Mouse (Mus musculus) limb, embryonic 13.5 days (tissue): Measurements from ENCODE around the gene Dock10. TPM values are rescaled to one million over a fixed set of nuclear protein-coding genes. Genes with fewer than 3 reads are reported as not detected.

ENCODE experiments used
- ATAC-seq: fragments of 200-750 bp; cut with Nextera tagmentation; 2 replicates; pipeline ENCODE4 v1.8.0; 2017; ENCODE audit warnings: low read depth, moderate number of reproducible peaks, moderate TSS enrichment; ENCODE audit not compliant: low FRiP score
- H3K27ac ChIP-seq: fragments of 300-500 bp; sonication (generic); 2 replicates; pipeline ENCODE4 v1.5.1; 2015; ENCODE audit warnings: inconsistent platforms, mild to moderate bottlenecking, moderate library complexity
- H3K27me3 ChIP-seq: fragments of 300-500 bp; sonication (generic); 2 replicates; pipeline ENCODE4 v1.6.1; 2015; ENCODE audit warnings: mild to moderate bottlenecking, inconsistent platforms
- H3K36me3 ChIP-seq: fragments of 300-500 bp; sonication (generic); 2 replicates; pipeline ENCODE4 v1.6.1; 2015; ENCODE audit warnings: inconsistent platforms, mild to moderate bottlenecking, moderate library complexity
- H3K4me1 ChIP-seq: fragments of 300-500 bp; sonication (generic); 2 replicates; pipeline ENCODE4 v1.6.1; 2015; ENCODE audit warnings: inconsistent platforms
- H3K4me2 ChIP-seq: fragments of 300-500 bp; sonication (generic); replicated peaks from 2 replicates; pipeline ENCODE4 v1.6.1; 2015; ENCODE audit warnings: inconsistent platforms, mild to moderate bottlenecking, moderate library complexity
- H3K4me3 ChIP-seq: fragments of 300-500 bp; sonication (generic); 2 replicates; pipeline ENCODE4 v1.5.1; 2015; ENCODE audit warnings: moderate library complexity, mild to moderate bottlenecking, inconsistent platforms
- H3K9ac ChIP-seq: fragments of 300-500 bp; sonication (generic); 2 replicates; pipeline ENCODE4 v1.6.1; 2015; ENCODE audit warnings: mild to moderate bottlenecking, inconsistent platforms
- H3K9me3 ChIP-seq: fragments of 300-500 bp; sonication (generic); 2 replicates; pipeline ENCODE4 v1.6.1; 2016; ENCODE audit warnings: inconsistent platforms
- WGBS: fragments of 180-500 bp; shearing (Covaris S2); methylation state at CpG from one replicate; pipeline ENCODE4 v1.1.7; 2015; 5-methylcytosine and 5-hydroxymethylcytosine counted together
- polyA plus RNA-seq: library from polyadenylated mRNA; unstranded; fragments of >200 nt; fragmentation: Nextera tagmentation; extraction: Ambion mirVana; gene quantifications from 2 replicates; pipeline ENCODE4 v1.2.1, GENCODE M21; 2015

The Dock10 gene
- polyA plus RNA-seq, 1 experiment from 2014 or later, result 4.4 TPM

DNA sequence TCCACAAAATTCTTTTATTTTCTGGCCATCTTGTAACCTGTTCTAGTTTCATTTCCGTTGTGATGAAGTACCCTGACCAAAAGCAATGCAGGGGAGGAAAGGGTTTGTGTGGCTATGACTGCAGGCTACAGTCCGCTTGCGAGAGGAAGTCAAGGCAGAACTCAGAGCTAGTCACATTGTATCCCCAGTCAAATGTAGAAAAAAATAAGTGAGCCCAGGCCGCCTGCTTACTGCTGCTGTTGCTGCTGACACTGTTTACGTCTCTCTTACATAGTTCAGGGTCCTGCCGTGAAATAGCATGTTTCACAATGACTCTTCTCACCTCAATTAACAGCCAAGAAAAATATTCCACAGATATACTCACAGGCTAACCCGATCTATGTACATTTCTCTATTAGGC, 87.9 kb downstream of the Dock10 start:
- H3K9me3 ChIP-seq, result no peaks in the 10 kb centered on the region
- no peak overlapping the region for H3K4me3 ChIP-seq
- H3K27me3 ChIP-seq, result no peaks in the 10 kb centered on the region
- no peaks in the 10 kb centered on the region for H3K4me1 ChIP-seq
- H3K9ac ChIP-seq, result no peak overlapping the region
- ATAC-seq, result no peak
- 72% methylated on average over 7 of the region's 7 CpGs for WGBS
- H3K4me2 ChIP-seq, result no peak overlapping the region
- H3K27ac ChIP-seq, result no peak overlapping the region
- no peaks in the 10 kb centered on the region for H3K36me3 ChIP-seq

DNA sequence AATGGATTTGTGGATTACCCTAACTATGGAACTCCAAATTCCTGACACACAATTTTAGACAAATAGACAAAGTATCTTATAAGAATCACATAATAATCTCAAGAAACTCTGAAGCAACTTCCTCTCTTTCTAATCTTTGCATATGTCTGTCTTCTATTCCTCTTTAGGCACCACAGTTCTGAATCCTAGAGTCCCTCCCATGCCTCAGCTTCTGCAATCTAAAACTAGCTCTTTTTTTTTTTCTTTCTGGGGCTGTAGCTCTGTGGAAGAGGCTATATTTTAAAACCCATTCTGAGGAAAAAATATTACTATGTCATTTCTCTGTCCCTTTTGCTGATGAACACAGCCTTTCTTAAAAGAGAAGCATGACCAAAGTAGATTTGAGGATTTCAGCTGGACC, 92.6 kb downstream of the Dock10 start:
- no peak overlapping the region for H3K4me3 ChIP-seq
- no peak overlapping the region for H3K27ac ChIP-seq
- H3K27me3 ChIP-seq, result no peaks in the 10 kb centered on the region
- ATAC-seq, result no peak
- H3K4me2 ChIP-seq, result no peak overlapping the region
- H3K9ac ChIP-seq, result no peak overlapping the region
- no peaks in the 10 kb centered on the region for H3K9me3 ChIP-seq
- no peaks in the 10 kb centered on the region for H3K4me1 ChIP-seq
- H3K36me3 ChIP-seq, result no peaks in the 10 kb centered on the region

- ATAC-seq, result no peak
- no peaks in the 10 kb centered on the region for H3K36me3 ChIP-seq
- no peak overlapping the region for H3K4me2 ChIP-seq
- no peak overlapping the region for H3K27ac ChIP-seq
- no peak overlapping the region for H3K9ac ChIP-seq
- H3K9me3 ChIP-seq, result no peaks in the 10 kb centered on the region
- H3K27me3 ChIP-seq, result no peaks in the 10 kb centered on the region
- H3K4me1 ChIP-seq, result no peaks in the 10 kb centered on the region
- WGBS, result 85% methylated on average over 6 of the region's 6 CpGs
- H3K4me3 ChIP-seq, result no peak overlapping the region
Measured at GRCm38 (mm10) chr1:80665161-80665560, 93.2 kb downstream of the Dock10 start.

DNA sequence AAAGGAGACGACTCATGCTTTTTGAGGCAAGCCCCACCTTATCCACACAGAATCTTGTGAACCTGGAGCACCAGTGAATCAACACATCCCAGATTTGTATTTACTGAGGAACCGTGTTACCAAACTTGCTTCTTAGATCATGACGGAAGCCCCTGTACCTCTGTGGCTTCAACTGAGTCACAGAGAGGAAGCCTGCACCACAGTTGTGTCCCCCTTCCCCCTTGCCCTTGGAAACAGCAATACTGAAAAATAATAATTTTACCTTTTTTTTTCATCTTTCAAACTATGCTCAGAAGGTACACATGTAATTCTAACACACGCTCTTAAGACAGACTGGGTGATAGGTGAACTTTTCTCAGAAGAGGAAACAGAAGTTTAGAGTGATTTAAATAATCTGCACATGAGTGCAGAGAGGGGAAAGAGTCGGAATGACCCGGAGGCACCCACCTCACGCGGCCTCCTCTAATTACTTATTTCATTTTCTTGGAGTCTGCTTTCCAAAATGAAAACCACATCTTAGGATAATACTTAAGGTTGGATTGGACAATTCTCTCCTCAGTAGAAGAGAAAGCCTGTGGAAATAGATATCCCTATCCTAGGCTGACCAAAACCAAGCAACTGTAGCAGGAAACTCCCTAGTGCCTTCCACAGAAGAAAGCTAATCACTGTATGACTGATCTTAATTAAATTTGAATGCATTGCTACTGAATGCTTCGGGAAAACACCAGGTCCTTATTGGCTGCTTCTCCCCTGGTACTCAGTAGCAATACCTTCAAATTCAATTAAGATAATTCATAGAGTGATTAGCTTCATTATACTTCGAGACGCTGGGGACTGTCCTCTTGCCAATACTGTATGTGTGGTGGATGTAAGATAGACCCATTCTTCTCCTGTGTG, 96.6 kb downstream of the Dock10 start:
- no peak for ATAC-seq
- Histone ChIP-seq H3K9me3 (no peaks in the 10 kb centered on the region), H3K27ac (no peak overlapping the region), H3K36me3 (no peaks in the 10 kb centered on the region), H3K4me1 (no peaks in the 10 kb centered on the region), H3K4me3 (no peak overlapping the region), H3K9ac (no peak overlapping the region), H3K27me3 (no peaks in the 10 kb centered on the region), H3K4me2 (no peak overlapping the region)
- 76% methylated on average over 11 of the region's 11 CpGs for WGBS

GRCm38 (mm10) chr1:80659465-80660245, 98.7 kb downstream of the Dock10 start:
- ATAC-seq, result no peak
- H3K4me3 ChIP-seq, result no peak overlapping the region
- H3K27ac ChIP-seq, result no peak overlapping the region
- H3K4me1 ChIP-seq, result no peaks in the 10 kb centered on the region
- no peaks in the 10 kb centered on the region for H3K27me3 ChIP-seq
- H3K36me3 ChIP-seq, result no peaks in the 10 kb centered on the region
- no peak overlapping the region for H3K9ac ChIP-seq
- 82% methylated on average over 6 of the region's 6 CpGs for WGBS
- H3K9me3 ChIP-seq, result no peaks in the 10 kb centered on the region
- no peak overlapping the region for H3K4me2 ChIP-seq

- no peak for ATAC-seq
- Histone ChIP-seq H3K9ac (no peak overlapping the region), H3K4me1 (no peaks in the 10 kb centered on the region), H3K27me3 (no peaks in the 10 kb centered on the region), H3K36me3 (no peaks in the 10 kb centered on the region), H3K9me3 (no peaks in the 10 kb centered on the region), H3K4me3 (no peak overlapping the region), H3K27ac (no peak overlapping the region), H3K4me2 (no peak overlapping the region)
- 54% methylated on average over 2 of the region's 2 CpGs for WGBS
Measured at GRCm38 (mm10) chr1:80656389-80656788, 101.9 kb downstream of the Dock10 start.

DNA sequence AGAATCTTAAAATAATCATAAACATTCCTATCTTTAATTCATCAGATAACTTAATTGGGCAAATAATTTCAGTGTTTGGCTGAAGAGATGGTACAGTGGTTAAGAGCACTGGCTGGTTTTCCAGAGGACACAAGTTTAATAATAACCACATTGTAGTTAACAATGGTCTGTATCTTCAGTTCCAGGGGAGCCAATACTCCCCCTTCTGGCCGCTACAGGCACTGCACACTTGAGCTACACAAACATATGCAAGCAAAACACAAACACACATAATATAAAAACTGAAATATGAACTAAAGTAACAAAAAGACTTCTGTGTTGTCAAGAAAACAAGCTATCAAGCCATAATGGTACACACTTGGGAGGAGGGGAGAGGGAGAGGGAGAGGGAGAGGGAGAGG, 102.5 kb downstream of the Dock10 start:
- H3K9ac ChIP-seq, result no peak overlapping the region
- no peaks in the 10 kb centered on the region for H3K9me3 ChIP-seq
- ATAC-seq, result no peak
- no peak overlapping the region for H3K27ac ChIP-seq
- 74% methylated on average over 1 of the region's 1 CpGs for WGBS
- no peak overlapping the region for H3K4me3 ChIP-seq
- no peaks in the 10 kb centered on the region for H3K4me1 ChIP-seq
- H3K4me2 ChIP-seq, result no peak overlapping the region
- no peaks in the 10 kb centered on the region for H3K27me3 ChIP-seq
- no peaks in the 10 kb centered on the region for H3K36me3 ChIP-seq

- Histone ChIP-seq H3K4me1 (no peaks in the 10 kb centered on the region), H3K27me3 (no peaks in the 10 kb centered on the region), H3K9ac (no peak overlapping the region), H3K27ac (no peak overlapping the region), H3K4me3 (no peak overlapping the region), H3K4me2 (no peak overlapping the region), H3K36me3 (no peaks in the 10 kb centered on the region), H3K9me3 (no peaks in the 10 kb centered on the region)
- 72% methylated on average over 4 of the region's 4 CpGs for WGBS
- no peak for ATAC-seq
Measured at GRCm38 (mm10) chr1:80655195-80655594, 103.1 kb downstream of the Dock10 start.

DNA sequence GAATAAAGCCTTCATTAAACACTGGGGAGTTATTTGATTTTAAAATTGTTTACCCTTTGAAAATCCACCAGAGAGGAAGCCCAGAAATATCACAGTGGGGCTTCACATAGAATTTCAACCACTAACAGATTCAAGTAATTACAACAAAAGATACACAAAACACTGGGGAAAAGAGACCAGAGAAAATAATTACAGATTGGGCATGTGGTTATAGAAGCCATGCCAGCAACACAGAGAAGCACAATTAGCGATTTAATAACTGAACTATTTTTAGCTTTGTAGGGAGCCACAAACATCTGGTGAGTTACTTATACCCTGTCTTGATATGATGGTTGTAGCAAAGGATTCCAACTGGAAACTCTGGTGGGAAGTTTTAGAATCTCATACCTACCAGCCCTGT, 104.2 kb downstream of the Dock10 start:
- H3K9me3 ChIP-seq, result no peaks in the 10 kb centered on the region
- no peak overlapping the region for H3K27ac ChIP-seq
- H3K9ac ChIP-seq, result no peak overlapping the region
- H3K4me3 ChIP-seq, result no peak overlapping the region
- WGBS, result 63% methylated on average over 1 of the region's 1 CpGs
- H3K36me3 ChIP-seq, result no peaks in the 10 kb centered on the region
- H3K4me2 ChIP-seq, result no peak overlapping the region
- H3K27me3 ChIP-seq, result no peaks in the 10 kb centered on the region
- ATAC-seq, result no peak
- no peaks in the 10 kb centered on the region for H3K4me1 ChIP-seq

DNA sequence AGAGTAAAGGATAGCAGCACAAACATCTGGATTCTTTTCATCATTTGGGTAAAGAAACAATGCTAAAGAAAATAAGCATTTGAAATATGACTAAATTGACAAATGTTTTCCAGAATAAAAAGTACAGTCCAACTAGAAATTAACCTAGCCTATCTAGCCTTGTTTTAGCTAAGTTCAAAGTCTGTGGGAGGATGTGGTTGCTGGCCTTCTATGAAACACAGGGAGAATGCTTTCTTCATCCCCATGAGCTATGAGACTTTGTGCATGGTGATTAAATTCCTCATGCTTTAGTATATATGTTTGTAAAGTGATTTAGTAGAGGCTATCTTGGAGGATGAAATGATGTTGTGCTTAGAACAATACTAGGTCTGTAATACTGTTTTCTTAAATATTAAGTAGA, 105.5 kb downstream of the Dock10 start:
- no peak overlapping the region for H3K4me2 ChIP-seq
- H3K36me3 ChIP-seq, result no peaks in the 10 kb centered on the region
- H3K9ac ChIP-seq, result no peak overlapping the region
- H3K27ac ChIP-seq, result no peak overlapping the region
- H3K4me1 ChIP-seq, result no peaks in the 10 kb centered on the region
- H3K4me3 ChIP-seq, result no peak overlapping the region
- H3K27me3 ChIP-seq, result no peaks in the 10 kb centered on the region
- no peak for ATAC-seq
- H3K9me3 ChIP-seq, result no peaks in the 10 kb centered on the region

DNA sequence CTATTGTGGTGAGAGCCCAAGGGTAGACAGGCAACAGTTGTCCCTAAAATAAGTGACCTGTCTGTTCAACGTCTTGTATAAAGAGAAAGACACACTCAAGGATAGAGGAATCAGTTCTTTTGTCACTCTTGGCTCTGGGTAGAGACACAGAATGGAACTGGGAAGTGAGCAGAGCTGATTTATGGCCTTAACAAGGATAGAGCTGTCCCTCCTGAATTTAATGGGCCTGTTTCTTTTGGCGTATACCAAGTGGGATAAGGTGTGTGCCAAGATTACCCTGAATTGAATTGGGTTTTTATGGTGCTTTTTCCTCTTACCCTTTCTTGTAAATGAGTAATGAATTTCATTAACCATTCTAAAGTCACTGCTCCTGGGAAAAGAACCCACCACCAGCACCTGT, 106.2 kb downstream of the Dock10 start:
- Histone ChIP-seq H3K9ac (no peak overlapping the region), H3K27me3 (no peaks in the 10 kb centered on the region), H3K4me3 (no peak overlapping the region), H3K36me3 (no peaks in the 10 kb centered on the region), H3K4me1 (no peaks in the 10 kb centered on the region), H3K9me3 (no peaks in the 10 kb centered on the region), H3K4me2 (no peak overlapping the region), H3K27ac (no peak overlapping the region)
- WGBS, result 50% methylated on average over 2 of the region's 2 CpGs
- no peak for ATAC-seq

GRCm38 (mm10) chr1:80646602-80647001, 111.7 kb downstream of the Dock10 start:
- WGBS, result 78% methylated on average over 3 of the region's 3 CpGs
- H3K27me3 ChIP-seq, result no peaks in the 10 kb centered on the region
- H3K4me2 ChIP-seq, result no peak overlapping the region
- H3K36me3 ChIP-seq, result no peaks in the 10 kb centered on the region
- no peak overlapping the region for H3K27ac ChIP-seq
- H3K9ac ChIP-seq, result no peak overlapping the region
- H3K4me3 ChIP-seq, result no peak overlapping the region
- no peaks in the 10 kb centered on the region for H3K9me3 ChIP-seq
- no peaks in the 10 kb centered on the region for H3K4me1 ChIP-seq
- ATAC-seq, result no peak
